Mouse (Mus musculus) liver, adult (tissue): Measurements from ENCODE around the gene Klc1.

Experiments
- GATA4 ChIP-seq: IDR thresholded peaks from 2 replicates; pipeline ENCODE4 v1.6.1; 2014; ENCODE audit warnings: mild to moderate bottlenecking, low read length; ENCODE audit not compliant: insufficient replicate concordance

Gene Klc1

GRCm38 (mm10) chr12:111759176-111760061 is 770 bp downstream of the Klc1 start:
- TF ChIP-seq GATA4: no peak

- TF ChIP-seq GATA4: no peak
These were observed 1.8 kb downstream of the Klc1 start for GRCm38 (mm10) chr12:111760306-111760908.

DNA sequence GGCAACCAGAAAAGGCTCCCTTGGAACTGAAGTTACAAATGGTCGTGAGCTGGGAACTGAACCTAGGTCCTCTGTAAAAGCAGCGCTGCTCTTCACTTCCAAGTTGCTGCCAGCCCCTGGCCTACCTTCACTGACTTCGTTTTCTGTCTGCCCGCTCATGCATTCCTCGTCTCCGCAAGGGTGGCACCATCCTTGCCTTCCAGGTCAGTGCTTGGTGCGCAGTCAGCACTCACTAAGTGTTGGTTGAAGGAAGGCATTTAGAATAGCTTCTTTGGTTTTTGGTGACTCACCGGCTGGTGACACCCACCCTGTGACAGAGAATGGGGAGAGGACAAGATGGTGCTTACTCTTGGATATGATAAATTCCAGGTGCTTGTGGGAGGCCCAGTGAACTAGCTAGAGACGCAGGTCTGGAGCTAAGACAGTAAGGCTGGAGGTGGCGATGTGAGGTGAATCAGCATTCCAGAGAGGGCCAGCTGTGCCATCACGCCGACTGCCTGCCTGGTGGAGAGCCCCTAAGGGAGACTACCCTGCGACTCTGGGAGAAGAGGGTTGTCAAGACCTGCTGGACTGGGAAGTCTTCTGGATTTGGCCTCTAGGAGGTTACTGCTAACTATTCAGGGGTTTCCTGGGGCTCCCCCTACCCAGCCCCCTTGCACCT is 4.1 kb downstream of the Klc1 start:
- no peak for TF ChIP-seq GATA4

GRCm38 (mm10) chr12:111766313-111767236 is 7.9 kb downstream of the Klc1 start:
- TF ChIP-seq GATA4: no peak

DNA sequence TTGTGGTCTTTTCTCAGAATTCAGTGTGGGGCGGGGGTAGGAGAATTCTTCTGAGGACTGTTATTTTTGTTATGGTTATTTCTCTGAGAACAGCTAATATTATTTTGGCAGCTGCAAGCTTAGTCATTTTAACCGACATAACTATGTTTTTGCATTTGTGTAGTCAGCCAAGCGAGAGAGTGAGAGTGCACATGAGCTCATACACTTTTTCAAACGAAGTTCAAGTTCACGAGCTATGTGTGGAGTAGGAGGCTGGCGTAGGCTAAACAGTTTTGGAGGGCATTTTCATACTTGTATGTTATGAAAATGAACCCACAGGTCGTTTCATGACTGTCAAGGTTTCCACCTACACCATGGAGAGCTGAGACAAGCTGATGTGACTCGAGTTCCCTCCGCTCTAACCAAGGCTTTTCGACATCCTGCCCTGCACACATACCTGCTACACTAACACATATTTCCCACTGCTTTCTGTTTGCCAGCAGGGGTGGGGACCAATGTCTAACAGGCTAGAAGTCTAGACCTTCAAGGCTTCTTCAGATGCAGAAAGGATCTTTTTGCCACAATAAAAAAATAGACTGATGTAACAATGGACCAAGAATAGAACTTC is 9.8 kb downstream of the Klc1 start:
- no peak for TF ChIP-seq GATA4

DNA sequence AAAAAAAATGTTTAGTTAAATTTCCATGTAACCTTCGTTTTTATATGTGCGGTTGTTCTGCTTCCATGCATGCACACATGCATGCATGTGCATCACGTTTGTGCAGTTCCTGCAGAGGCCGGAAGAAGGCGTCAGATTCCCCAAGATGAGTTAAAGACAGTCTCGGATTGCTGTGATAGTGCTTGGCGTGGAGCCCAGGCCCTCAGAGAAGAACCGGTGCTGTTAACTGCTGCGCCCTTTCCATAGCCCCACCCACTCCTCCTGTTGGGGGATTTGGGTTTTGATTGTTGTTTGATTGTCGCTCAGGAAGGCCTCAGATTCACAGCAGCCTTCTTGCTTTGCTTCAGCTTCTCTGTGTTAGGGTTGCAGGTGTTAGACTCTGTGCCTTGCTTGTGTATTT is 10.7 kb downstream of the Klc1 start:
- no peak for TF ChIP-seq GATA4

DNA sequence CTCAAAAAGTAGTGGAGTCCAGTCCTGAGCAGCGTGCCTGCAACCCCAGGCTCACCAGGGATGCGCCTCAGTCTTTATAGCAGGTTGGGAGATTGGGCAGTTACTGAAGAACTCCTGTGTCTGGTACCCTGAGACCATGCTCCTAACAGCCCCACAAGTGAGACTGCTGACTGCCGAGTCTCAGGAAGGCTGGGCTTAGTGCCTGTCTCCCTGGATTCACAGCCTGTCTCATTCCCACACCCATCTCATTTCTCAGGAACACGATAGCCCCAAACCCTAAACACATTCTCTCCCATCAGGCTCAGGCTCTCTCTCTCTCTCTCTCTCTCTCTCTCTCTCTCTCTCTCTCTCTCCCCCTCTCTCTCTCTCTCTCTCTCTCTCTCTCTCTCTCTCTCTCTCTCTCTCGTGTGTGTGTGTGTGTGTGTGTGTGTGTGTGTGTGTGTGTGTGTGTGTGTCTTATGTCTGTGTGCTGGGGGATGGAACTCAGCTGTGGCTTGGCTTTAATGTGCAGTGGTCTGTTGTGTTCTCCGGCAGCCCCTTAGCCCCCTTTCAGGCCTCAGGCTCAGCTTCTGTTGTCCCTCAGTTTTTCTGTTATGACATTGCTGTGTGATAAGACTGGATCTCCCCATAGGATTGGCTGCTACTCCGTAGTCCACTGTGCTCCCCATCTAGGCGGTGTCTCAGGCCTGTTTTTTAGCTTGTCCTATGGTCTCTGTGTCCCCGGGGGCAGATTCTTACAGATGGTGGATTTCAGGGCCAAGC is 11.3 kb downstream of the Klc1 start:
- no peak for TF ChIP-seq GATA4

- TF ChIP-seq GATA4: no peak
These were observed 12.0 kb downstream of the Klc1 start for GRCm38 (mm10) chr12:111770651-111771050.

DNA sequence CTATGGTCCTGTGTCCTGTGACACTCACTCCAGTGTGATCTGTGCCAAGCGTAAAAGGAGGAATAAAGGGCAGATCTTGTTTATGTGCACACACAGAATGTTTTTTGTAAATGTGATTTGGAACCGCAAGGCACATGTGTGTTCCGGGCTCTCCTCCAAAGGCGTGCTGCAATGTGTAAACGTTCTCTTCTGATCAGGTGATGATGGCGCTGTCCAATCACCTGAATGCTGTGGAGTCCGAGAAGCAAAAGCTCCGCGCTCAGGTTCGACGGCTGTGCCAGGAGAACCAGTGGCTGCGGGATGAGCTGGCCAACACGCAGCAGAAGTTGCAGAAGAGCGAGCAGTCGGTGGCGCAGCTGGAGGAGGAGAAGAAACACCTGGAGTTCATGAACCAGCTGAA is 15.5 kb downstream of the Klc1 start:
- no peak for TF ChIP-seq GATA4

DNA sequence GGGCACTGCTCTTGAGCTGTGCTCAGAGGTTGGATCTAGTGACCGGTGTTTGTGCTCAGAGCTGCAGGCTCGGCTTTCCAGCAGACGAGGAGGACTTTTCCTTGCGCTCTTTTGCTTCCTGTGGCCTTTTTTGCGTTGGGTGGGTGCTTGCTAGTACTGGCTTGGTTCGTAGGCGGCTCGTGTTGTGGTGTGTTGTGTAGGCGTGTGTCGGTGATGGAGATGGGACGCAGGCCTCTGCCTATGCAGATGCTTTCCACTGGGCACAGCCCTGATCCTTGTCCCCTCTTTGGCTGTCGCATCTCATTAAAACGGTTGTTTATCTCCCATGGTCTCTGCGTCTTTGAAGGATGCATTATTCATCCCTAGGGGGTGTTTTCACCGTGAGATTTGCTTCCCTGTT is 16.2 kb downstream of the Klc1 start:
- no peak for TF ChIP-seq GATA4

DNA sequence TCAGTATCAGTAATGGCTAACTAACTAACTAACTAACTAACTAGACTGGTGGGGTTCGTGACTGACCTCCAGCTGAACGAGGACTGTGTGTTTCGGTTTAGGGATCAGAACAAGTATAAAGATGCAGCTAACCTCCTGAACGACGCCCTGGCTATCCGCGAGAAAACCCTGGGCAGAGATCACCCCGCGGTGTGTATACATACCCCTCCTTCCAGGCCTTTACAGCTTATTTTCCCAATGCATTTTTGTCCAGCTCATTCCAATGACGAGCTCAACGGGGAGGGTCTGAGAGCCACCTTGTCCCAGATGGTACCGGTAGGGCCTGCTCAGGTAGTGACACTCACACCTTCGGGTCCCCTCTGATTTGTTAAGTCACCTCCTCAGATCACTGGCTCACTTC is 19.3 kb downstream of the Klc1 start:
- no peak for TF ChIP-seq GATA4

GRCm38 (mm10) chr12:111779544-111779943 is 20.9 kb downstream of the Klc1 start:
- TF ChIP-seq GATA4: no peak

- TF ChIP-seq GATA4: no peak
These were observed 26.5 kb downstream of the Klc1 start for GRCm38 (mm10) chr12:111785174-111785573.

DNA sequence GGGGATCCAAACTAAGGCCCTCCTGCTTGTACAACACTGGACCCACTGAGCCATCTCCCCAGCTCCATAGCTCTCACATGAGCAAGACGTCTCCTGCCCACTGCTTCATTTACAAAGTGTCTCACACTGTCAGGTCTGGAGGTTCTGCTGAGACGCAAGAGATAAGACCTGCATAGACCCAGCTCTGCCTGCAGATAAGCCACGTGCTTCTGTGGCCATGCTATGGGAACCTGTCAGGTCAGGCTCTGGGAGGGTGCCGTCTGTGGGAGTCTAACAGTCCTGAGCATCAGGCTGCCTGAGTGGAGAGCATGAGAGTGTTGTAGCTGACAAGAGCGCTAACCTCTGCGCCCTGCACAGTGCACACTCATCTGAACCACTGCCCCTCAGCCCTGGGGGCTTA is 28.4 kb downstream of the Klc1 start:
- TF ChIP-seq GATA4: no peak

GRCm38 (mm10) chr12:111790090-111790489 is 31.4 kb downstream of the Klc1 start:
- TF ChIP-seq GATA4: no peak
